Mouse (Mus musculus): ENCODE data around the gene Ocrl. TPM values are rescaled to one million over a fixed set of nuclear protein-coding genes. Genes with fewer than 3 reads are reported as not detected.
A peak's percentile ranks its signal among the peaks of the same experiment; 100 is the strongest.

Ocrl gene
- polyA plus RNA-seq, 1 experiment: 4.9 TPM

GRCm38 (mm10) chrX:47971366-47972128, 59.4 kb downstream of the Ocrl start:
- TF ChIP-seq SRF (IDR thresholded peaks at IDR 0.05; ENCODE audit: control insufficient read depth, insufficient read length, low read depth) (no peak), E2F4 (IDR thresholded peaks at IDR 0.05; ENCODE audit: insufficient read depth) (no peak), TCF12 (IDR thresholded peaks at IDR 0.05; ENCODE audit: insufficient read depth, poor library complexity, severe bottlenecking) (no peak)
- H3K4me3 ChIP-seq: no peak overlapping the region
- no peaks in the 10 kb centered on the region for H3K27me3 ChIP-seq (ENCODE audit: control insufficient read depth, insufficient read depth, insufficient read length)
- H3K36me3 ChIP-seq (ENCODE audit: control insufficient read depth, insufficient read depth): no peaks in the 10 kb centered on the region
- no peak overlapping the region for H3K4me2 ChIP-seq (ENCODE audit: low read depth)
- H3ac ChIP-seq (ENCODE audit: control insufficient read depth, insufficient read length): no peak overlapping the region
- H3K79me2 ChIP-seq (ENCODE audit: control insufficient read depth, insufficient read depth): no peaks in the 10 kb centered on the region

- Histone ChIP-seq H3K79me2 (ENCODE audit: control insufficient read depth, insufficient read depth) (no peaks in the 10 kb centered on the region), H3K36me3 (ENCODE audit: control insufficient read depth, insufficient read depth) (no peaks in the 10 kb centered on the region), H3K27me3 (ENCODE audit: control insufficient read depth, insufficient read depth, insufficient read length) (no peaks in the 10 kb centered on the region), H3K4me2 (ENCODE audit: low read depth) (peak overlapping the region; percentile 79), H3K4me3 (no peak overlapping the region), H3ac (ENCODE audit: control insufficient read depth, insufficient read length) (no peak overlapping the region)
- no peak for TF ChIP-seq REST (IDR thresholded peaks at IDR 0.05; ENCODE audit: insufficient read depth, insufficient read length)
- TF ChIP-seq USF1 (IDR thresholded peaks at IDR 0.05; ENCODE audit: low read depth): no peak
- no peak for TF ChIP-seq TCF3 (IDR thresholded peaks at IDR 0.05; ENCODE audit: insufficient read length, low read depth)
- TF ChIP-seq MYOG (IDR thresholded peaks at IDR 0.05; ENCODE audit: control insufficient read depth in 1 of 3, insufficient read depth in 1 of 3, insufficient read length in 2 of 3, low read depth in 2 of 3): no peak
- TF ChIP-seq TCF12 (IDR thresholded peaks at IDR 0.05; ENCODE audit: insufficient read depth, poor library complexity, severe bottlenecking): no peak
- peak in 1 of 3 experiments; percentile 30 for TF ChIP-seq MYOD1 (IDR thresholded peaks at IDR 0.05; ENCODE audit: control insufficient read depth in 1 of 3, insufficient read length in 2 of 3, low read depth in 2 of 3)
Observed at GRCm38 (mm10) chrX:47976551-47976950, 64.4 kb downstream of the Ocrl start.

GRCm38 (mm10) chrX:47977078-47977477, 64.9 kb downstream of the Ocrl start:
- H3K4me2 ChIP-seq (ENCODE audit: low read depth): peak overlapping the region; percentile 45
- H3K36me3 ChIP-seq (ENCODE audit: control insufficient read depth, insufficient read depth): no peaks in the 10 kb centered on the region
- no peaks in the 10 kb centered on the region for H3K27me3 ChIP-seq (ENCODE audit: control insufficient read depth, insufficient read depth, insufficient read length)
- H3ac ChIP-seq (ENCODE audit: control insufficient read depth, insufficient read length): no peak overlapping the region
- H3K4me3 ChIP-seq: no peak overlapping the region
- TF ChIP-seq SRF (IDR thresholded peaks at IDR 0.05; ENCODE audit: control insufficient read depth, insufficient read length, low read depth): no peak
- TF ChIP-seq TCF12 (IDR thresholded peaks at IDR 0.05; ENCODE audit: insufficient read depth, poor library complexity, severe bottlenecking): no peak
- TF ChIP-seq REST (IDR thresholded peaks at IDR 0.05; ENCODE audit: insufficient read depth, insufficient read length): no peak
- TF ChIP-seq MYOD1 (IDR thresholded peaks at IDR 0.05; ENCODE audit: control insufficient read depth in 1 of 3, insufficient read length in 2 of 3, low read depth in 2 of 3): no peak
- TF ChIP-seq MYOG (IDR thresholded peaks at IDR 0.05; ENCODE audit: control insufficient read depth in 1 of 3, insufficient read depth in 1 of 3, insufficient read length in 2 of 3, low read depth in 2 of 3): no peak
- TF ChIP-seq USF1 (IDR thresholded peaks at IDR 0.05; ENCODE audit: low read depth): no peak
- no peak for TF ChIP-seq E2F4 (IDR thresholded peaks at IDR 0.05; ENCODE audit: insufficient read depth)
- no peak for TF ChIP-seq POLR2A (IDR thresholded peaks at IDR 0.05; ENCODE audit: insufficient read length, low read depth)
- TF ChIP-seq MAX (IDR thresholded peaks at IDR 0.05; ENCODE audit: low read depth): no peak
- no peak for TF ChIP-seq TCF3 (IDR thresholded peaks at IDR 0.05; ENCODE audit: insufficient read length, low read depth)
- no peak for TF ChIP-seq CEBPB (IDR thresholded peaks at IDR 0.05; ENCODE audit: insufficient read depth, poor library complexity, severe bottlenecking)
- no peak for TF ChIP-seq POLR2AphosphoS2 (IDR thresholded peaks at IDR 0.05; ENCODE audit: insufficient read length, low read depth)
- H3K79me2 ChIP-seq (ENCODE audit: control insufficient read depth, insufficient read depth): no peaks in the 10 kb centered on the region

- TF ChIP-seq USF1 (IDR thresholded peaks at IDR 0.05; ENCODE audit: low read depth) (peak; percentile 78), TCF12 (IDR thresholded peaks at IDR 0.05; ENCODE audit: insufficient read depth, poor library complexity, severe bottlenecking) (no peak), E2F4 (IDR thresholded peaks at IDR 0.05; ENCODE audit: insufficient read depth) (no peak), CEBPB (IDR thresholded peaks at IDR 0.05; ENCODE audit: insufficient read depth, poor library complexity, severe bottlenecking) (no peak)
- H3K27me3 ChIP-seq (ENCODE audit: control insufficient read depth, insufficient read depth, insufficient read length): no peaks in the 10 kb centered on the region
- no peak overlapping the region for H3K4me3 ChIP-seq
- peak overlapping the region; percentile 58 for H3K4me2 ChIP-seq (ENCODE audit: low read depth)
- no peak overlapping the region for H3ac ChIP-seq (ENCODE audit: control insufficient read depth, insufficient read length)
- no peaks in the 10 kb centered on the region for H3K36me3 ChIP-seq (ENCODE audit: control insufficient read depth, insufficient read depth)
- no peaks in the 10 kb centered on the region for H3K79me2 ChIP-seq (ENCODE audit: control insufficient read depth, insufficient read depth)
Observed at GRCm38 (mm10) chrX:47985000-47985619, 72.9 kb downstream of the Ocrl start.

- Histone ChIP-seq H3K36me3 (ENCODE audit: control insufficient read depth, insufficient read depth) (no peaks in the 10 kb centered on the region), H3K79me2 (ENCODE audit: control insufficient read depth, insufficient read depth) (no peaks in the 10 kb centered on the region), H3ac (ENCODE audit: control insufficient read depth, insufficient read length) (no peak overlapping the region), H3K4me3 (no peak overlapping the region), H3K4me2 (ENCODE audit: low read depth) (peak overlapping the region; percentile 31), H3K27me3 (ENCODE audit: control insufficient read depth, insufficient read depth, insufficient read length) (no peaks in the 10 kb centered on the region)
- no peak for TF ChIP-seq POLR2AphosphoS2 (IDR thresholded peaks at IDR 0.05; ENCODE audit: insufficient read length, low read depth)
- TF ChIP-seq E2F4 (IDR thresholded peaks at IDR 0.05; ENCODE audit: insufficient read depth): no peak
- TF ChIP-seq MYOG (IDR thresholded peaks at IDR 0.05; ENCODE audit: control insufficient read depth in 1 of 3, insufficient read depth in 1 of 3, insufficient read length in 2 of 3, low read depth in 2 of 3): no peak
- TF ChIP-seq TCF12 (IDR thresholded peaks at IDR 0.05; ENCODE audit: insufficient read depth, poor library complexity, severe bottlenecking): no peak
- TF ChIP-seq CEBPB (IDR thresholded peaks at IDR 0.05; ENCODE audit: insufficient read depth, poor library complexity, severe bottlenecking): peak; percentile 82
Observed at GRCm38 (mm10) chrX:47988024-47988423, 75.8 kb downstream of the Ocrl start.
